Mouse (Mus musculus) macrophage (primary cell): Measurements from ENCODE around the gene Klhl42. TPM values are rescaled to one million over a fixed set of nuclear protein-coding genes. Genes with fewer than 3 reads are reported as not detected.
A peak's percentile ranks its signal among the peaks of the same experiment; 100 is the strongest.

Experiments used
- H3K27ac ChIP-seq: fragments of 350-480 bp; formaldehyde crosslinking; 2 replicates; pipeline ENCODE4 v1.9.0; 2021
- H3K36me3 ChIP-seq: fragments of 350-480 bp; formaldehyde crosslinking; 2 replicates; pipeline ENCODE4 v1.9.0; 2021; ENCODE audit errors: inconsistent target
- H3K4me3 ChIP-seq: fragments of 350-480 bp; formaldehyde crosslinking; 2 replicates; pipeline ENCODE4 v1.9.0; 2021; ENCODE audit errors: inconsistent target
- H3K79me2 ChIP-seq: fragments of 350-480 bp; formaldehyde crosslinking; 2 replicates; pipeline ENCODE4 v1.9.0; 2021; ENCODE audit errors: inconsistent target
- WGBS: methylation state at CpG from one replicate; pipeline ENCODE4 v1.1.7; 2026; ENCODE audit warnings: inconsistent platforms; ENCODE audit not compliant: missing documents; 5-methylcytosine and 5-hydroxymethylcytosine counted together
- polyA plus RNA-seq: library from polyadenylated mRNA; stranded (reverse); fragments of 250-400 nt; gene quantifications from 3 replicates; pipeline ENCODE4 v1.2.4, GENCODE M21; 2018; ENCODE audit warnings: inconsistent platforms
- total RNA-seq, 78 experiments: library from RNA; depleted of rRNA; stranded (reverse); fragments of 250-400 nt; gene quantifications; 1 replicate in 9 of 78; 2 replicates in 24 of 78; 3 replicates in 43 of 78; 4 replicates in 2 of 78; pipeline ENCODE4 v1.2.4; 2018; ENCODE audit warnings: inconsistent platforms in 56 of 78

Klhl42 gene
- 1 to 10 TPM in 19 of 26 experiments, under 1 TPM in 7; 0.50 to 8.8 (median 2.4) TPM for total RNA-seq (2018; cell fraction: chromatin; rRNA removed)
- total RNA-seq (2018; cell fraction: cytosol; rRNA removed): 1 to 10 TPM; 1.3 to 9.9 (median 4.6) TPM
- total RNA-seq (2018; cell fraction: nucleus; rRNA removed): 10 to 100 TPM in 5 of 26 experiments, 1 to 10 TPM in 21; 1.2 to 17.0 (median 3.3) TPM
- 3.3 to 5.6 TPM (median 4.8 TPM) in 3 replicates for polyA plus RNA-seq

GRCm38 (mm10) chr6:147091136-147092120 is at the start of gene Klhl42:
Klhl42 (plus strand) TSS chr6:147091379.
- Histone ChIP-seq H3K36me3 (no peaks in the 10 kb centered on the region), H3K4me3 (peak within 1 kb of the TSS; percentile 61), H3K79me2 (peaks cover 43% of the 10 kb centered on the region), H3K27ac (peak within 1 kb of the TSS; percentile 37)
- under 1% methylated on average over 95 of the region's 99 CpGs for WGBS

- peaks cover 9% of the 10 kb centered on the region; the same call in 1 of the 2 replicates for H3K36me3 ChIP-seq
- peaks cover 29% of the 10 kb centered on the region for H3K79me2 ChIP-seq
- peak within 1 kb of the TSS; percentile 47 for H3K4me3 ChIP-seq
- WGBS: 5% methylated on average over 66 of the region's 66 CpGs
- H3K27ac ChIP-seq: no peak within 1 kb of the TSS
Observed at GRCm38 (mm10) chr6:147042291-147043290, 48.6 kb upstream of the Klhl42 start, which contains the start of gene Mrps35. Mrps35 (plus strand) TSS chr6:147042764.

- H3K79me2 ChIP-seq: peaks cover 29% of the 10 kb centered on the region
- peak overlapping the region; percentile 47 for H3K4me3 ChIP-seq
- H3K27ac ChIP-seq: no peak overlapping the region
- H3K36me3 ChIP-seq: peaks cover 19% of the 10 kb centered on the region; the same call in 1 of the 2 replicates
- 47% methylated on average over 7 of the region's 7 CpGs for WGBS
Observed at GRCm38 (mm10) chr6:147043633-147044032, 47.5 kb upstream of the Klhl42 start.

- WGBS: 97% methylated on average over 13 of the region's 13 CpGs
- H3K79me2 ChIP-seq: peaks cover 15% of the 10 kb centered on the region
- H3K27ac ChIP-seq: no peak overlapping the region
- peaks cover 35% of the 10 kb centered on the region for H3K36me3 ChIP-seq
- no peak overlapping the region for H3K4me3 ChIP-seq
Observed at GRCm38 (mm10) chr6:147049239-147049805, 41.9 kb upstream of the Klhl42 start.

- H3K27ac ChIP-seq: no peak overlapping the region
- peaks cover 42% of the 10 kb centered on the region for H3K36me3 ChIP-seq
- 54% methylated on average over 8 of the region's 8 CpGs for WGBS
- no peaks in the 10 kb centered on the region for H3K79me2 ChIP-seq
- no peak overlapping the region for H3K4me3 ChIP-seq
Observed at GRCm38 (mm10) chr6:147051666-147052065, 39.5 kb upstream of the Klhl42 start.

- H3K27ac ChIP-seq: no peak overlapping the region
- 83% methylated on average over 9 of the region's 9 CpGs for WGBS
- H3K36me3 ChIP-seq: peaks cover 38% of the 10 kb centered on the region
- no peak overlapping the region for H3K4me3 ChIP-seq
- no peaks in the 10 kb centered on the region for H3K79me2 ChIP-seq
Observed at GRCm38 (mm10) chr6:147052440-147052839, 38.7 kb upstream of the Klhl42 start.

GRCm38 (mm10) chr6:147053785-147054646 is 37.2 kb upstream of the Klhl42 start:
- peaks cover 24% of the 10 kb centered on the region for H3K36me3 ChIP-seq
- H3K4me3 ChIP-seq: no peak overlapping the region
- WGBS: 96% methylated on average over 19 of the region's 19 CpGs
- no peak overlapping the region for H3K27ac ChIP-seq
- no peaks in the 10 kb centered on the region for H3K79me2 ChIP-seq

- 94% methylated on average over 10 of the region's 10 CpGs for WGBS
- Histone ChIP-seq H3K79me2 (no peaks in the 10 kb centered on the region), H3K4me3 (no peak overlapping the region), H3K36me3 (peaks cover 11% of the 10 kb centered on the region), H3K27ac (no peak overlapping the region)
Observed at GRCm38 (mm10) chr6:147055374-147055977, 35.7 kb upstream of the Klhl42 start.

GRCm38 (mm10) chr6:147059326-147059725 is 31.9 kb upstream of the Klhl42 start:
- 90% methylated on average over 7 of the region's 7 CpGs for WGBS
- Histone ChIP-seq H3K4me3 (no peak overlapping the region), H3K79me2 (no peaks in the 10 kb centered on the region), H3K36me3 (peaks cover 38% of the 10 kb centered on the region), H3K27ac (no peak overlapping the region)

- WGBS: 97% methylated on average over 8 of the region's 9 CpGs
- Histone ChIP-seq H3K36me3 (peaks cover 27% of the 10 kb centered on the region), H3K4me3 (no peak overlapping the region), H3K79me2 (no peaks in the 10 kb centered on the region), H3K27ac (no peak overlapping the region)
Observed at GRCm38 (mm10) chr6:147061630-147062029, 29.5 kb upstream of the Klhl42 start.

GRCm38 (mm10) chr6:147062034-147062433 is 29.1 kb upstream of the Klhl42 start:
- H3K27ac ChIP-seq: no peak overlapping the region
- H3K4me3 ChIP-seq: no peak overlapping the region
- H3K79me2 ChIP-seq: no peaks in the 10 kb centered on the region
- H3K36me3 ChIP-seq: peaks cover 27% of the 10 kb centered on the region
- WGBS: 90% methylated on average over 7 of the region's 7 CpGs

GRCm38 (mm10) chr6:147062694-147063093 is 28.5 kb upstream of the Klhl42 start:
- Histone ChIP-seq H3K79me2 (no peaks in the 10 kb centered on the region), H3K27ac (no peak overlapping the region), H3K4me3 (no peak overlapping the region), H3K36me3 (peaks cover 27% of the 10 kb centered on the region)
- WGBS: 97% methylated on average over 7 of the region's 7 CpGs
